Mouse (Mus musculus): Measurements from ENCODE around the gene Gfi1b. TPM values are rescaled to one million over a fixed set of nuclear protein-coding genes. Genes with fewer than 3 reads are reported as not detected.

The Gfi1b gene
- polyA plus RNA-seq, 1 experiment from 2014 or later = 2.6 TPM

GRCm38 (mm10) chr2:28609851-28610250 lies 11.9 kb downstream of the Gfi1b start:
- Histone ChIP-seq H3K9ac (ENCODE audit: low read length) (no peak overlapping the region), H3K27ac (ENCODE audit: low read depth, low read length) (no peak overlapping the region), H3K27me3 (ENCODE audit: control insufficient read depth, insufficient read depth, low read length) (no peaks in the 10 kb centered on the region), H3K4me3 (ENCODE audit: low read depth, low read length) (no peak overlapping the region), H3K36me3 (ENCODE audit: control insufficient read depth, insufficient read depth, low read length) (no peaks in the 10 kb centered on the region), H3K4me2 (ENCODE audit: low read depth) (no peak overlapping the region), H3K4me1 (ENCODE audit: control insufficient read depth, insufficient read depth, low read length) (no peaks in the 10 kb centered on the region), H3K9me3 (ENCODE audit: control insufficient read depth, low read length) (no peaks in the 10 kb centered on the region)
- DNase-seq (ENCODE audit: low spot score) (no peak), ATAC-seq (ENCODE audit: insufficient read depth, low FRiP score, low TSS enrichment) (no peak)
- WGBS = 87% methylated on average over 10 of the region's 10 CpGs

DNA sequence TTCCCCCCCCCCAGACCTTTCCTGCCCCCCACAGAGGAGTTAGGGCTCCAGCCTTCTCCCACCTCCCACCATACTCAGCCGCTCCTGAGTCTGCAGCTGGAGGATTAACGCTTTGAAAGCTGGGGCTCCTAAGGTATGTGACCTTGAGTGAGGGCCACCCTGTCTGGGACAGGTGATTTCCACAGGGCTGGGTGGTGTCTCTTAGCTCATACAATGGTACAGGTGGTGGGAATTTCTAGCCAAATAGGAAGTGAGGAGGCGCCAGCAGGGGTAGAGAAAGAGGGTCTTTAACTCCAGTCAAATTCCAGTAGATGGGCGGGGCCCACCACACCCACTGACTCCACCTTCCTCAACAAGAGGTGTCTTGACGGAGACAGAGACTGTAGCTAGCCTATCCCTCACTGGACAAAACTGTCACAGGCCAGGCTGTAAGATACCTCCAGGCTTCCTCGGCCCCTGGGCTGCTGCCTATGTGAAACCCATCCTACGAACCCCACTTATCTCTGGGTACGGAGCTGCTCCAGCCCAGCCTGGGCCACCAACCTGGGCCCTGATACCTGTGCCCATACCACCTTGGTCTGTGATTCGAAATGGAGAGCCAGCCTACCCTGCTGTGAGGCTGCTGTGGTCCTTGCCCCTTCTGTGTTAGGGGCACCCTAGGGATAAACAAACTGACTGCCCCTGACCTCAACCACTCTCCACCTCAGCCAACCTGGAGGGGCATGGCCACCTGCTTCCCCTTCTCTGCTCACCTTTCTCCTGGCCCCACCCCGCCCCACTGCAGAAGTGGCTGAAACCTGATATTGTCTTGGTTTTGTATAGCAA lies 14.2 kb downstream of the Gfi1b start:
- H3K9me3 ChIP-seq (ENCODE audit: control insufficient read depth, low read length) = no peaks in the 10 kb centered on the region
- no peaks in the 10 kb centered on the region for H3K36me3 ChIP-seq (ENCODE audit: control insufficient read depth, insufficient read depth, low read length)
- no peak overlapping the region for H3K4me2 ChIP-seq (ENCODE audit: low read depth)
- DNase-seq (ENCODE audit: low spot score) (no peak), ATAC-seq (ENCODE audit: insufficient read depth, low FRiP score, low TSS enrichment) (no peak)
- H3K4me1 ChIP-seq (ENCODE audit: control insufficient read depth, insufficient read depth, low read length) = no peaks in the 10 kb centered on the region
- H3K4me3 ChIP-seq (ENCODE audit: low read depth, low read length) = no peak overlapping the region
- H3K27ac ChIP-seq (ENCODE audit: low read depth, low read length) = no peak overlapping the region
- 46% methylated on average over 10 of the region's 10 CpGs for WGBS
- no peak overlapping the region for H3K9ac ChIP-seq (ENCODE audit: low read length)
- no peaks in the 10 kb centered on the region for H3K27me3 ChIP-seq (ENCODE audit: control insufficient read depth, insufficient read depth, low read length)

DNA sequence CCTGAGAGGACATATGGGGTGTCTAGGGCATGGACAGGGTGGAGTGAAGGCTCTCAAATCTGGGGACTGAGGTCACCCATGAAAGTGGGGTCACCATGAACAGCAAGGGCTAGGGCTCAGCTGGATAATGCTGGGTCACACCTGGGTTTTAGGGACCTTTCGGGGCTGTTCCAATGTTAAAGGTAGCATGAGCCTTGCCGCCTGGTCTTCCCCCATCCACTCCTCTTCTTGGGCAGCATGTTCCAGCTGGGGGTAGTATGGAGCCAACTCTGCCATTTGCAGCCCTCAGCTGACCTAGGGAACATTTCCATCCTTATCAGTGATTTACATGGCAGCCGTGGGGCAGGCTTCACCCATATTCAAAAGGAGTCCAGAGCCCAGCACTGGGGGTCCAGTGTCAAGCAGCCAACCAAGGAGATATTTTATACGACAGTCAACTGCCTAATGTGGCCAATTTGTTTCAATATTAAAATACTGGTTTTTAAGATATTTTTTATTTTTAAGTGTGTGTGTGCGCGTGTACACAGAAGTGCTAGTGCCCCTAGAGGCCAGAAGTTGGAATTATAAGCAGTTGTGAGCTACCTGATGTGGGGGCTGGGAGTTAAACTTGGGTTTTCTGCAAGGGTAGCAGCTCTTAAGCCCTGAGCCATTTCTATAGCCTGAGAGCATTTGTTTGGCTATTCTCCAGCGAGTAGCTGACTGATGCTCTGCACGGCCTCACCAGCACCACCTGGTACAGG lies 15.0 kb downstream of the Gfi1b start:
- no peak overlapping the region for H3K9ac ChIP-seq (ENCODE audit: low read length)
- no peak for DNase-seq (ENCODE audit: low spot score)
- no peak overlapping the region for H3K4me3 ChIP-seq (ENCODE audit: low read depth, low read length)
- no peak overlapping the region for H3K4me2 ChIP-seq (ENCODE audit: low read depth)
- no peaks in the 10 kb centered on the region for H3K36me3 ChIP-seq (ENCODE audit: control insufficient read depth, insufficient read depth, low read length)
- no peak for ATAC-seq (ENCODE audit: insufficient read depth, low FRiP score, low TSS enrichment)
- H3K9me3 ChIP-seq (ENCODE audit: control insufficient read depth, low read length) = no peaks in the 10 kb centered on the region
- no peaks in the 10 kb centered on the region for H3K27me3 ChIP-seq (ENCODE audit: control insufficient read depth, insufficient read depth, low read length)
- 64% methylated on average over 8 of the region's 8 CpGs for whole genome bisulfite sequencing
- no peaks in the 10 kb centered on the region for H3K4me1 ChIP-seq (ENCODE audit: control insufficient read depth, insufficient read depth, low read length)
- no peak overlapping the region for H3K27ac ChIP-seq (ENCODE audit: low read depth, low read length)

- H3K4me3 ChIP-seq (ENCODE audit: low read depth, low read length) = no peak overlapping the region
- H3K36me3 ChIP-seq (ENCODE audit: control insufficient read depth, insufficient read depth, low read length) = no peaks in the 10 kb centered on the region
- no peak overlapping the region for H3K9ac ChIP-seq (ENCODE audit: low read length)
- no peaks in the 10 kb centered on the region for H3K4me1 ChIP-seq (ENCODE audit: control insufficient read depth, insufficient read depth, low read length)
- no peak overlapping the region for H3K4me2 ChIP-seq (ENCODE audit: low read depth)
- no peaks in the 10 kb centered on the region for H3K9me3 ChIP-seq (ENCODE audit: control insufficient read depth, low read length)
- ATAC-seq (ENCODE audit: insufficient read depth, low FRiP score, low TSS enrichment) (no peak), DNase-seq (ENCODE audit: low spot score) (no peak)
- no peak overlapping the region for H3K27ac ChIP-seq (ENCODE audit: low read depth, low read length)
- 76% methylated on average over 14 of the region's 14 CpGs for WGBS
- H3K27me3 ChIP-seq (ENCODE audit: control insufficient read depth, insufficient read depth, low read length) = no peaks in the 10 kb centered on the region
Measured at GRCm38 (mm10) chr2:28605789-28606541, 15.8 kb downstream of the Gfi1b start.

- DNase-seq (ENCODE audit: low spot score) (no peak), ATAC-seq (ENCODE audit: insufficient read depth, low FRiP score, low TSS enrichment) (no peak)
- no peaks in the 10 kb centered on the region for H3K36me3 ChIP-seq (ENCODE audit: control insufficient read depth, insufficient read depth, low read length)
- H3K9me3 ChIP-seq (ENCODE audit: control insufficient read depth, low read length) = no peaks in the 10 kb centered on the region
- H3K4me1 ChIP-seq (ENCODE audit: control insufficient read depth, insufficient read depth, low read length) = no peaks in the 10 kb centered on the region
- H3K27ac ChIP-seq (ENCODE audit: low read depth, low read length) = no peak overlapping the region
- H3K4me3 ChIP-seq (ENCODE audit: low read depth, low read length) = no peak overlapping the region
- H3K4me2 ChIP-seq (ENCODE audit: low read depth) = no peak overlapping the region
- H3K9ac ChIP-seq (ENCODE audit: low read length) = no peak overlapping the region
- no peaks in the 10 kb centered on the region for H3K27me3 ChIP-seq (ENCODE audit: control insufficient read depth, insufficient read depth, low read length)
- 86% methylated on average over 5 of the region's 5 CpGs for WGBS
Measured at GRCm38 (mm10) chr2:28603542-28603941, 18.2 kb downstream of the Gfi1b start.

DNA sequence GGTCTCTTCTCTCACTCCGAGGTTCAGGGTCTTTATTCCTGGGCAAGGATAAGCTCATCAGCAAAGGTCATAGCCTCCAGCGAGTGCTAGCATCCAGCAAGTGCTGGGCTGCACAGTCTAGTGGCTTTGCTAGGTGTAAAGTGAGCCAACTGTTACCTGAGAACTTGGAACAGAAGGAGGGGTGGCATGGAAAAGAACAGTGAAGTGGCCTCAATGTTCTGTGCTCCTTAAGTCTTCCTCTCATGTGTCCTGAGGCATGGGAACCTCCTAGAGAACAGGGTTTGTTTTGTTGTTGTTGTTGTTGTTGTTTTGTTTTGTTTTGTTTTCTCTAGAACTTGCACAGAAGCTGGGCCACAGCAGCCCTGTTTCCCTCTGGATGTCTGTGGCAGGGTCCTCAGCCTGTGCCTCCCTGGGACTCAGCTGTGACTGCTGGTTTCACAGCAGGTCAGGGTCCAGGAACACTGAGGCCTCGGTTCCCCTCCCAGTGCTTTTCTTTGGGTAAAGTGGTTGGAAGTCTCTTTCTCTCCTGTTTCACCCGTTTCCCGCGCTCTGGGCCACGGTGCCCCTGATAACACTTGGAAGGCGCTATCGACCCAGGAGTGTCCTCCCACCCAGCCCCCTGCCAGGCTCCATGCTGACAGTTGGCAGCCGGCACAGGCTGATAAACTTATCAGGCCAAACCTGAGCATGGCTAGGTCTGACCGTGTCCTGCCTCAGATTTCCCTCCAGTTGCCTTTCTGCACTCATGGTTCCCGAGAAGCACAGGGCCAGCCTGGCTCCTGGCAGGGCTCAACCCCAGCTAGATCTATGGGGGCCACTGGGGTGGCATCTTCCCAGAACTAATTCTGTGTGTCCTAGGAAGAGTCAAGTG lies 19.8 kb downstream of the Gfi1b start:
- Histone ChIP-seq H3K27me3 (ENCODE audit: control insufficient read depth, insufficient read depth, low read length) (no peaks in the 10 kb centered on the region), H3K36me3 (ENCODE audit: control insufficient read depth, insufficient read depth, low read length) (no peaks in the 10 kb centered on the region), H3K4me3 (ENCODE audit: low read depth, low read length) (no peak overlapping the region), H3K4me1 (ENCODE audit: control insufficient read depth, insufficient read depth, low read length) (no peaks in the 10 kb centered on the region), H3K9ac (ENCODE audit: low read length) (no peak overlapping the region), H3K27ac (ENCODE audit: low read depth, low read length) (no peak overlapping the region), H3K9me3 (ENCODE audit: control insufficient read depth, low read length) (no peaks in the 10 kb centered on the region), H3K4me2 (ENCODE audit: low read depth) (no peak overlapping the region)
- DNase-seq (ENCODE audit: low spot score) (no peak), ATAC-seq (ENCODE audit: insufficient read depth, low FRiP score, low TSS enrichment) (no peak)
- WGBS = 63% methylated on average over 12 of the region's 12 CpGs

- DNase-seq (ENCODE audit: low spot score) = no peak
- Histone ChIP-seq H3K27ac (ENCODE audit: low read depth, low read length) (no peak overlapping the region), H3K9ac (ENCODE audit: low read length) (no peak overlapping the region), H3K4me1 (ENCODE audit: control insufficient read depth, insufficient read depth, low read length) (no peaks in the 10 kb centered on the region), H3K36me3 (ENCODE audit: control insufficient read depth, insufficient read depth, low read length) (no peaks in the 10 kb centered on the region), H3K4me2 (ENCODE audit: low read depth) (no peak overlapping the region), H3K4me3 (ENCODE audit: low read depth, low read length) (no peak overlapping the region), H3K27me3 (ENCODE audit: control insufficient read depth, insufficient read depth, low read length) (no peaks in the 10 kb centered on the region), H3K9me3 (ENCODE audit: control insufficient read depth, low read length) (no peaks in the 10 kb centered on the region)
- 64% methylated on average over 6 of the region's 6 CpGs for WGBS
- no peak for ATAC-seq (ENCODE audit: insufficient read depth, low FRiP score, low TSS enrichment)
Measured at GRCm38 (mm10) chr2:28599569-28599900, 22.2 kb downstream of the Gfi1b start.

Measured in neural tube, embryonic 11.5 days (tissue).